Mouse (Mus musculus) midbrain, embryonic 16.5 days (tissue): ENCODE measurements at regions not wholly inside any gene's neighbourhood (a gene's known extent, or its start where the extent isn't known, plus 50 kb on each side); places are given as distances from the start of the nearest gene placed in this dataset.

Source experiments
- ATAC-seq: fragments of 200-750 bp; cut with Nextera tagmentation; 2 replicates; pipeline ENCODE4 v1.8.0; 2017; ENCODE audit warnings: moderate TSS enrichment
- H3K27ac ChIP-seq: fragments of 300-500 bp; sonication (generic); 2 replicates; pipeline ENCODE4 v1.5.1; 2014; ENCODE audit warnings: mild to moderate bottlenecking, low read length, mixed read lengths
- H3K27me3 ChIP-seq: fragments of 300-500 bp; sonication (generic); 2 replicates; pipeline ENCODE4 v1.6.1; 2014; ENCODE audit warnings: low read depth, low read length, mixed read lengths; ENCODE audit not compliant: control insufficient read depth, insufficient read depth
- H3K36me3 ChIP-seq: fragments of 300-500 bp; sonication (generic); 2 replicates; pipeline ENCODE4 v1.6.1; 2014; ENCODE audit warnings: mild to moderate bottlenecking, low read length, moderate library complexity, mixed read lengths; ENCODE audit not compliant: control insufficient read depth, insufficient read depth
- H3K4me1 ChIP-seq: fragments of 300-500 bp; sonication (generic); 2 replicates; pipeline ENCODE4 v1.6.1; 2014; ENCODE audit warnings: mild to moderate bottlenecking, low read length, mixed read lengths; ENCODE audit not compliant: control insufficient read depth, insufficient read depth
- H3K4me2 ChIP-seq: fragments of 300-500 bp; sonication (generic); 2 replicates; pipeline ENCODE4 v1.6.1; 2014; ENCODE audit warnings: mild to moderate bottlenecking, low read length, mixed read lengths
- H3K4me3 ChIP-seq: fragments of 300-500 bp; sonication (generic); 2 replicates; pipeline ENCODE4 v1.5.1; 2014; ENCODE audit warnings: low read depth, mild to moderate bottlenecking, low read length, moderate library complexity, mixed read lengths
- H3K9ac ChIP-seq: fragments of 300-500 bp; sonication (generic); 2 replicates; pipeline ENCODE4 v1.6.1; 2014; ENCODE audit warnings: low read depth, low read length, mixed read lengths
- H3K9me3 ChIP-seq: fragments of 300-500 bp; sonication (generic); replicated peaks from 2 replicates; pipeline ENCODE4 v1.6.1; 2014; ENCODE audit warnings: mild to moderate bottlenecking, low read length, mixed read lengths; ENCODE audit not compliant: control insufficient read depth, poor library complexity, severe bottlenecking
- WGBS: fragments of 180-500 bp; shearing (Covaris S2); extraction: QIAGEN DNeasy Blood & Tissue Kit; methylation state at CpG from one replicate; pipeline ENCODE4 v1.1.7; 2014; 5-methylcytosine and 5-hydroxymethylcytosine counted together

GRCm38 (mm10) chr4:69898831-69899230 is 511.4 kb downstream of the Cdk5rap2 start:
- H3K9ac ChIP-seq: no peak overlapping the region
- no peak overlapping the region for H3K27ac ChIP-seq
- no peak overlapping the region for H3K4me2 ChIP-seq
- no peaks in the 10 kb centered on the region for H3K9me3 ChIP-seq
- H3K27me3 ChIP-seq: no peaks in the 10 kb centered on the region
- no peak overlapping the region for H3K4me3 ChIP-seq
- no peaks in the 10 kb centered on the region for H3K4me1 ChIP-seq
- no peak for ATAC-seq
- WGBS: 73% methylated on average over 1 of the region's 1 CpGs
- no peaks in the 10 kb centered on the region for H3K36me3 ChIP-seq

- no peak overlapping the region for H3K27ac ChIP-seq
- no peaks in the 10 kb centered on the region for H3K36me3 ChIP-seq
- H3K9me3 ChIP-seq: no peaks in the 10 kb centered on the region
- no peaks in the 10 kb centered on the region for H3K27me3 ChIP-seq
- no peak overlapping the region for H3K4me2 ChIP-seq
- H3K9ac ChIP-seq: no peak overlapping the region
- WGBS: 72% methylated on average over 1 of the region's 1 CpGs
- no peak overlapping the region for H3K4me3 ChIP-seq
- ATAC-seq: no peak
- no peaks in the 10 kb centered on the region; the same call in 1 of the 2 replicates for H3K4me1 ChIP-seq
Measured at GRCm38 (mm10) chr4:69896111-69896510, 514.1 kb downstream of the Cdk5rap2 start.

- ATAC-seq: no peak
- H3K4me1 ChIP-seq: no peaks in the 10 kb centered on the region; the same call in 1 of the 2 replicates
- H3K36me3 ChIP-seq: no peaks in the 10 kb centered on the region
- no peak overlapping the region for H3K4me2 ChIP-seq
- H3K27me3 ChIP-seq: no peaks in the 10 kb centered on the region
- no peak overlapping the region for H3K9ac ChIP-seq
- H3K4me3 ChIP-seq: no peak overlapping the region
- H3K9me3 ChIP-seq: no peaks in the 10 kb centered on the region
- H3K27ac ChIP-seq: no peak overlapping the region
Measured at GRCm38 (mm10) chr4:69892829-69893175, 517.4 kb downstream of the Cdk5rap2 start.

GRCm38 (mm10) chr4:69891898-69892828 is 518.1 kb downstream of the Cdk5rap2 start:
- Histone ChIP-seq H3K36me3 (no peaks in the 10 kb centered on the region), H3K27ac (no peak overlapping the region), H3K9me3 (no peaks in the 10 kb centered on the region), H3K4me2 (no peak overlapping the region), H3K9ac (no peak overlapping the region), H3K27me3 (no peaks in the 10 kb centered on the region), H3K4me3 (no peak overlapping the region), H3K4me1 (no peaks in the 10 kb centered on the region; the same call in 1 of the 2 replicates)
- WGBS: 29% methylated on average over 8 of the region's 8 CpGs
- ATAC-seq: peak; percentile 69

- no peaks in the 10 kb centered on the region for H3K36me3 ChIP-seq
- H3K4me2 ChIP-seq: no peak overlapping the region
- no peaks in the 10 kb centered on the region; the same call in 1 of the 2 replicates for H3K4me1 ChIP-seq
- WGBS: 57% methylated on average over 2 of the region's 2 CpGs
- ATAC-seq: no peak
- H3K27ac ChIP-seq: no peak overlapping the region
- H3K9me3 ChIP-seq: no peaks in the 10 kb centered on the region
- no peaks in the 10 kb centered on the region for H3K27me3 ChIP-seq
- no peak overlapping the region for H3K4me3 ChIP-seq
- H3K9ac ChIP-seq: no peak overlapping the region
Measured at GRCm38 (mm10) chr4:69890655-69891054, 519.6 kb downstream of the Cdk5rap2 start.

- H3K4me3 ChIP-seq: no peak overlapping the region
- H3K4me1 ChIP-seq: no peaks in the 10 kb centered on the region; the same call in 1 of the 2 replicates
- no peak overlapping the region for H3K27ac ChIP-seq
- H3K36me3 ChIP-seq: no peaks in the 10 kb centered on the region
- peak; percentile 81; the same call in 1 of the 2 replicates for ATAC-seq
- H3K4me2 ChIP-seq: no peak overlapping the region
- no peak overlapping the region for H3K9ac ChIP-seq
- 21% methylated on average over 5 of the region's 5 CpGs for WGBS
- H3K27me3 ChIP-seq: no peaks in the 10 kb centered on the region
- H3K9me3 ChIP-seq: no peaks in the 10 kb centered on the region
Measured at GRCm38 (mm10) chr4:69889931-69890634, 520.2 kb downstream of the Cdk5rap2 start.

GRCm38 (mm10) chr4:69876734-69877133 is 533.5 kb downstream of the Cdk5rap2 start:
- 51% methylated on average over 2 of the region's 2 CpGs for WGBS
- Histone ChIP-seq H3K27ac (no peak overlapping the region), H3K4me1 (no peaks in the 10 kb centered on the region), H3K4me3 (no peak overlapping the region), H3K4me2 (no peak overlapping the region), H3K9me3 (no peaks in the 10 kb centered on the region), H3K27me3 (no peaks in the 10 kb centered on the region), H3K36me3 (no peaks in the 10 kb centered on the region), H3K9ac (no peak overlapping the region)
- ATAC-seq: peak; percentile 25; the same call in 1 of the 2 replicates

GRCm38 (mm10) chr4:69870638-69871037 is 539.6 kb downstream of the Cdk5rap2 start:
- Histone ChIP-seq H3K4me3 (no peak overlapping the region), H3K27me3 (no peaks in the 10 kb centered on the region), H3K9ac (no peak overlapping the region), H3K4me1 (no peaks in the 10 kb centered on the region), H3K27ac (no peak overlapping the region), H3K4me2 (no peak overlapping the region), H3K36me3 (no peaks in the 10 kb centered on the region), H3K9me3 (no peaks in the 10 kb centered on the region)
- WGBS: 59% methylated on average over 2 of the region's 2 CpGs
- ATAC-seq: no peak

GRCm38 (mm10) chr4:69855001-69855400 is 555.2 kb downstream of the Cdk5rap2 start:
- Histone ChIP-seq H3K9me3 (no peaks in the 10 kb centered on the region), H3K36me3 (no peaks in the 10 kb centered on the region), H3K9ac (no peak overlapping the region), H3K4me2 (no peak overlapping the region), H3K27ac (no peak overlapping the region), H3K27me3 (no peaks in the 10 kb centered on the region), H3K4me1 (no peaks in the 10 kb centered on the region), H3K4me3 (no peak overlapping the region)
- WGBS: 94% methylated on average over 13 of the region's 13 CpGs
- no peak for ATAC-seq
